Mouse (Mus musculus) kidney, adult 10 weeks (tissue): ENCODE data around the gene Stk17b. TPM values are rescaled to one million over a fixed set of nuclear protein-coding genes. Genes with fewer than 3 reads are reported as not detected.

Experiments
- polyA plus RNA-seq: library from polyadenylated mRNA; stranded (reverse); fragments of 350-450 nt; fragmentation: Illumina TruSeq; extraction: RNeasy Lipid Tissue Mini Kit (QIAGEN cat#74804); gene quantifications from one replicate; pipeline ENCODE4 v1.2.3, GENCODE M21; 2014; ENCODE audit warnings: low read depth, low replicate concordance

The Stk17b gene
- polyA plus RNA-seq: 23.6 TPM

GRCm38 (mm10) chr1:53784721-53785418 is at the start of gene Stk17b:
Gene Stk17b (minus strand): TSS chr1:53785224.

DNA sequence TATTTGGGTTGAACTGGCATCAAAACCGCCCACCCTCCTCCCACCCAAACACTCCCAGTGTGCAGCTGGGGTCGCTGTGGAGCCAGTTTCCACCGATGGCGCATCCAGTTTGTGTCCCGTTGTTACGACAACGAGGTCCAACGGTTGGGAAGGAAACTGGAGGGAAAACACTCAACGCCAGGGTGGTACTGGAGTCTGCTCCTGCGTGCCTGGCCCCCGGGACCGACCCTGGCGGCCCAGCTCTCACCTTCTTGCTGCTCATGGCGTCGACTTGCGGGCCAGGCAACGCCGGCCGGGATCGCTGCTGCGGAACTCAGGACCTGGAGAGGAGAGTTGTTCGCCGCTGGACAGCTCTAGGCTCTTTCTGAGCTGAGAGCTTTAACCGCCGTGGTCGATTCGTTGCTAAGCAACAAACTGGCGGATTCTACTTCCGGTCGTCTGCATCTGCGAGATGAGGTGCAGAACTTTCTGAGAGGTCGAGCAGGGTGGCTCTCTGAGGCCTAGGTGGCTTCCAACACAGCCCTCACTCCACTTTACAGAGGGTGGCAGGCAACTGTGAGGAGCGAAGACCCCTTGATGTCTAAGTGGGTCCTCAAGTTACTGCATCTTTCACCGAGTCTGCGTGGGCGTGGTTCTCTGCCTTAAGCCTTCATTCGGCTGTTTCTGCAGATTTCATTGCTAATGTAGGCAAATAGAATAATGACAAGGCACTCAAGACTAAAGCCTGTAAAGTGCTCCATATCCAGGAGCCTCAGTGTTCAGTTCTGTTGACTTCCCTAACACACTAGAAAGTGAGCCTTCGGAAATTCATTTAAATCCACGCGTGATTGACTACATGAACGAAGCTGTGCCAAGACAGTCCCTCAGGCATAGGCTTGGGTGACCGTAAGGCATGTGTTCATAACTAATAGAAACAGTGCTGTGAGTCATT is 78.3 kb downstream of the Stk17b start, which contains the start of gene Dnah7a:
Gene Dnah7a, minus strand, starts transcription at position 354 of the 931 bp plus-strand sequence.

Other genes starting within 250 kb of the Stk17b start
- gene Dnah7a, start 78.4 kb downstream of the Stk17b start, polyA plus RNA-seq: not detected